Mouse (Mus musculus) stomach, embryonic 16.5 days (tissue): Measurements from ENCODE around the gene Dpf1. TPM values are rescaled to one million over a fixed set of nuclear protein-coding genes. Genes with fewer than 3 reads are reported as not detected.

Experiments used
- ATAC-seq: fragments of 200-750 bp; cut with Nextera tagmentation; 2 replicates; pipeline ENCODE4 v1.8.0; 2017; ENCODE audit warnings: moderate number of reproducible peaks, moderate TSS enrichment; ENCODE audit not compliant: insufficient read depth, low FRiP score
- H3K27ac ChIP-seq: fragments of 300-500 bp; sonication (generic); 2 replicates; pipeline ENCODE4 v1.5.1; 2014; ENCODE audit warnings: low read length
- H3K27me3 ChIP-seq: fragments of 300-500 bp; sonication (generic); 2 replicates; pipeline ENCODE4 v1.6.1; 2014; ENCODE audit warnings: low read length, control low read depth, mixed read lengths; ENCODE audit not compliant: control insufficient read depth, insufficient read depth
- H3K36me3 ChIP-seq: fragments of 300-500 bp; sonication (generic); 2 replicates; pipeline ENCODE4 v1.6.1; 2014; ENCODE audit warnings: low read length; ENCODE audit not compliant: control insufficient read depth, insufficient read depth
- H3K4me1 ChIP-seq: fragments of 300-500 bp; sonication (generic); 2 replicates; pipeline ENCODE4 v1.6.1; 2014; ENCODE audit warnings: low read length, control low read depth, mixed read lengths; ENCODE audit not compliant: control insufficient read depth, insufficient read depth
- H3K4me2 ChIP-seq: fragments of 300-500 bp; sonication (generic); 2 replicates; pipeline ENCODE4 v1.6.1; 2014; ENCODE audit warnings: low read depth, low read length, mixed read lengths
- H3K4me3 ChIP-seq: fragments of 300-500 bp; sonication (generic); replicated peaks from 2 replicates; pipeline ENCODE4 v1.5.1; 2014; ENCODE audit warnings: mild to moderate bottlenecking, low read length
- H3K9ac ChIP-seq: fragments of 300-500 bp; sonication (generic); 2 replicates; pipeline ENCODE4 v1.6.1; 2014; ENCODE audit warnings: low read length
- H3K9me3 ChIP-seq: fragments of 300-500 bp; sonication (generic); replicated peaks from 2 replicates; pipeline ENCODE4 v1.6.1; 2016; ENCODE audit warnings: low read length, control low read depth; ENCODE audit not compliant: control insufficient read depth
- WGBS: fragments of 180-500 bp; shearing (Covaris S2); extraction: QIAGEN DNeasy Blood & Tissue Kit; methylation state at CpG from one replicate; pipeline ENCODE4 v1.1.7; 2014; 5-methylcytosine and 5-hydroxymethylcytosine counted together
- polyA plus RNA-seq: library from polyadenylated mRNA; unstranded; fragments of >200 nt; fragmentation: Nextera tagmentation; extraction: Ambion mirVana; gene quantifications from 2 replicates; pipeline ENCODE4 v1.2.1, GENCODE M21; 2015

Gene Dpf1
- polyA plus RNA-seq, 1 experiment from 2014 or later, result 5.9 TPM

GRCm38 (mm10) chr7:29341722-29342121 is 38.0 kb downstream of the Dpf1 start:
- Histone ChIP-seq H3K27me3 (no peaks in the 10 kb centered on the region), H3K9ac (no peak overlapping the region), H3K36me3 (no peaks in the 10 kb centered on the region), H3K4me2 (no peak overlapping the region), H3K4me1 (0 out of 2 replicates have a peak, but pooled peaks cover 4% of the 10 kb centered on the region), H3K4me3 (no peak overlapping the region), H3K27ac (peak overlapping the region; percentile 5; the same call in 1 of the 2 replicates), H3K9me3 (no peaks in the 10 kb centered on the region)
- ATAC-seq, result no peak
- 61% methylated on average over 12 of the region's 12 CpGs for WGBS

DNA sequence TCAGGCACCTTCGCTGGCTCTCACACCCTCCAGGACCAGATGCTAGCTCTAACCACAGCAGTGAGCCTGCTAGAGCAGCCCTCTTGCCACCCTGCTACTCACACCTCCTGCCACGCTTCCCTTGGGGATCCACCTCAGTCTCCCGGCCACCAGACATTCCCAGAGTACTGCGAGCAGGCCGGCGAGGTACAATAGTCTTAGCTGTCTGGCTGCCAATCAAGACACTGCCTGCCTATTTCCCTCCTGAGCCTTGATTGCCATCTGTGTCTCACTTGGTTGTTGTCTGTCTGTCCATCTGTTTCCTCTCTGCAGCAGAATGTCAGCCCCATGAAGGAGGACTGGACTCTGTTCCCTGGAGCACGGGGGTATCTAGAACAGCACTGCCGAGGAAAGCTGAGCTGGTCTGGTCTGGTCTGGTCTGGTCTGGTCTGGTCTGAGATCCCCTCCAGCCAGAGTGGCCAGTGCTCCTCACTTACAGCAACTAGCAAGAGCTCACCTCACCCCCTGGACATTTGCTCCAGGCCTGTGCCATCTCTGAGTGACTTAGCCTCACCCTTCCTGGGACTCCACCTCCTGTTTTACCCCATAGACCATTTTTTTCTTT is 38.8 kb downstream of the Dpf1 start:
- ATAC-seq, result no peak
- no peak overlapping the region for H3K4me2 ChIP-seq
- H3K4me3 ChIP-seq, result no peak overlapping the region
- WGBS, result 63% methylated on average over 8 of the region's 8 CpGs
- H3K27me3 ChIP-seq, result no peaks in the 10 kb centered on the region
- H3K27ac ChIP-seq, result peak overlapping the region; percentile 5; the same call in 1 of the 2 replicates
- H3K9ac ChIP-seq, result no peak overlapping the region
- no peaks in the 10 kb centered on the region for H3K36me3 ChIP-seq
- H3K4me1 ChIP-seq, result 0 out of 2 replicates have a peak, but pooled peaks cover 4% of the 10 kb centered on the region
- H3K9me3 ChIP-seq, result no peaks in the 10 kb centered on the region

DNA sequence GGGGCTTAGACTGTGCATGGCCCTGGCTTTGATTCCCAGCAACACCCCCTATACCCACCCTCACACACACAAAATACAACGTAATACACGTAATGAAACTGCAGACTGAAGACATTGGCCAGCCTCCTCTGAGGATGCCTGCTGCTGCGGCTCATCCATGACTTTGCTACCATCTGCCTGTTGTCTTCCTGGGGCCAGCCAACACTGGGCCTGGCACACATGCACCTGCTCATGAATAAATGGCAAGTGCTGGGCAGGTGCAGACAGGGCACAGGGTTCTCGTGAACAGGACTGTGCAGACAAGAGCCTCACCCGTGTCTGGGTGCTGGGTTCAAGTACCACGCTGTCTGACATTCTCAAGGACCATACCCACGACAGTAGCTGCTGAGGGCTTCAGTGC is 40.0 kb downstream of the Dpf1 start:
- Histone ChIP-seq H3K4me2 (no peak overlapping the region), H3K4me1 (0 out of 2 replicates have a peak, but pooled peaks cover 4% of the 10 kb centered on the region), H3K9me3 (no peaks in the 10 kb centered on the region), H3K36me3 (no peaks in the 10 kb centered on the region), H3K9ac (no peak overlapping the region), H3K27me3 (no peaks in the 10 kb centered on the region), H3K4me3 (no peak overlapping the region), H3K27ac (no peak overlapping the region)
- 95% methylated on average over 7 of the region's 7 CpGs for WGBS
- no peak for ATAC-seq

DNA sequence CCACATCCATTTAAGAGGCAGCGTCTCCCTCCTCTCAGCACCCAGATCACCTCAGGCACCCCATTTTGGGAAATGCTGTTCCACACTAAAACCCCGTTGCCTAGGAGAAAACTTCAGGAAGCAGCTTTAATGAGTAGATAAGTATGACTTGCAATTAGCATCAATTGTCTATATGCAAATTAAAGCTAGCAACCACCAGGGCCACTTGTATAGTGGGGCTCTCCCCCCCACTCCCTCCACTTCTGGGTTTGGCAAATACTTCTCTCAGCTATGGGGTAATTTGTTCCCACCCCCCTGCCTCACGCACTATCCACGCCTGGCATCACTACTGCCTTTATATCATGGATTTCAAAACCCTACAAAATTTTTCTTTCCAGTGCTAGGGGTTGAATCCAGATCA is 41.8 kb downstream of the Dpf1 start:
- no peak for ATAC-seq
- Histone ChIP-seq H3K36me3 (0 out of 2 replicates have a peak, but pooled peaks cover 7% of the 10 kb centered on the region), H3K4me1 (0 out of 2 replicates have a peak, but pooled peaks cover 4% of the 10 kb centered on the region), H3K4me3 (no peak overlapping the region), H3K4me2 (no peak overlapping the region), H3K27ac (no peak overlapping the region), H3K27me3 (no peaks in the 10 kb centered on the region), H3K9me3 (no peaks in the 10 kb centered on the region), H3K9ac (no peak overlapping the region)
- WGBS, result 84% methylated on average over 4 of the region's 4 CpGs

- no peak for ATAC-seq
- Histone ChIP-seq H3K4me1 (0 out of 2 replicates have a peak, but pooled peaks cover 4% of the 10 kb centered on the region), H3K4me3 (no peak overlapping the region), H3K9ac (no peak overlapping the region), H3K36me3 (peaks cover 12% of the 10 kb centered on the region; the same call in 1 of the 2 replicates), H3K4me2 (no peak overlapping the region), H3K27me3 (no peaks in the 10 kb centered on the region), H3K9me3 (no peaks in the 10 kb centered on the region), H3K27ac (no peak overlapping the region)
- WGBS, result 61% methylated on average over 3 of the region's 3 CpGs
Measured at GRCm38 (mm10) chr7:29346212-29346611, 42.5 kb downstream of the Dpf1 start.

- Histone ChIP-seq H3K27ac (no peak overlapping the region), H3K4me2 (no peak overlapping the region), H3K4me3 (no peak overlapping the region), H3K36me3 (peaks cover 19% of the 10 kb centered on the region), H3K9me3 (no peaks in the 10 kb centered on the region), H3K9ac (no peak overlapping the region), H3K4me1 (no peaks in the 10 kb centered on the region), H3K27me3 (no peaks in the 10 kb centered on the region)
- peak; percentile 51; the same call in 1 of the 2 replicates for ATAC-seq
- WGBS, result 75% methylated on average over 10 of the region's 10 CpGs
Measured at GRCm38 (mm10) chr7:29350489-29350888, 46.7 kb downstream of the Dpf1 start.

DNA sequence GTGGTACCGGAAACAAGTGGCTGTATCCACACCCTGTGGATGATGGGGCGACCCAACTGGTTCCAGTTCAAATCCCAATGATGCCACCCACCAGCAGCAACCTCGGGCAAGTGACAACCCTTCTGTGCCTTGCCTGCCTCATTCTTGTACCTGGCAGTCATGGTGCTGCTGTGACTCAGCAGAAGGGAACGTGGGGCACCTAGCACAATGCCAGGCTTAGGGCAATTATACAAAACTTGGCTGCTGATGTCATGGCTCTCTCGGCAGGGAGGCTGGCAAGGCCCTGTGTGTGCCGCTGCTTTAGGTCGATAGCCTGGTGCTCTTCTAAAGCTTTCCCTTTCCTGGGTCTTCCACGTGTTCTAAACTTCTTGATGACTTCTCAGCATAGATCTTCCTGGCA is 48.5 kb downstream of the Dpf1 start:
- 90% methylated on average over 8 of the region's 8 CpGs for WGBS
- peaks cover 23% of the 10 kb centered on the region for H3K36me3 ChIP-seq
- no peak overlapping the region for H3K4me3 ChIP-seq
- no peak overlapping the region for H3K9ac ChIP-seq
- H3K27ac ChIP-seq, result no peak overlapping the region
- no peaks in the 10 kb centered on the region for H3K27me3 ChIP-seq
- H3K4me1 ChIP-seq, result no peaks in the 10 kb centered on the region
- ATAC-seq, result no peak
- no peaks in the 10 kb centered on the region for H3K9me3 ChIP-seq
- H3K4me2 ChIP-seq, result no peak overlapping the region

DNA sequence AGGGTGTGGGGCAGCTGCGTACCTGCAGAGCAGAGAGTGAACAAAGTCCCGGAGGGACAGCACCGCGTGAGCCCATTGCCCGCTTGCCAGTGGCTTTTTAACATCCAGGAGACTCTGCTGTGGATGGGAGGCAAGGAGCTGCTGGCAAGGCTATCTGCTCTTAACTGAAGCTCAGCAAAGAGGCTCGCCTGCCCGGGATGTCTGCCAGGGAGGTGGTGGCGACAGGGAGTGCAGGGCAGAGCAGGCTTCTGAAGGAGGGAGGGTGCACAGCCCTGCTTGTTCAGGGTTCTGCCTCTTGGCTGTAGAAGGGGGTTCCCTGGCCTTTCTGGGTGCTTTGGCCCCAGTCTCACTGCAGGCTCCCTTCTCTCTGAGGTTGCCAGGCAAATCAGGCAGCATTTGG is 50.4 kb downstream of the Dpf1 start:
- no peak overlapping the region for H3K27ac ChIP-seq
- ATAC-seq, result no peak
- H3K4me2 ChIP-seq, result no peak overlapping the region
- peaks cover 23% of the 10 kb centered on the region for H3K36me3 ChIP-seq
- H3K4me1 ChIP-seq, result no peaks in the 10 kb centered on the region
- H3K4me3 ChIP-seq, result no peak overlapping the region
- H3K9ac ChIP-seq, result no peak overlapping the region
- no peaks in the 10 kb centered on the region for H3K9me3 ChIP-seq
- H3K27me3 ChIP-seq, result no peaks in the 10 kb centered on the region
- WGBS, result 91% methylated on average over 8 of the region's 8 CpGs

- Histone ChIP-seq H3K9me3 (no peaks in the 10 kb centered on the region), H3K4me2 (no peak overlapping the region), H3K4me3 (no peak overlapping the region), H3K4me1 (no peaks in the 10 kb centered on the region), H3K27ac (no peak overlapping the region), H3K36me3 (peaks cover 16% of the 10 kb centered on the region), H3K27me3 (no peaks in the 10 kb centered on the region), H3K9ac (no peak overlapping the region)
- 92% methylated on average over 8 of the region's 8 CpGs for WGBS
- no peak for ATAC-seq
Measured at GRCm38 (mm10) chr7:29355406-29355805, 51.7 kb downstream of the Dpf1 start.
